Mouse (Mus musculus) liver, embryonic 12.5 days (tissue): Measurements from ENCODE around the gene App. TPM values are rescaled to one million over a fixed set of nuclear protein-coding genes. Genes with fewer than 3 reads are reported as not detected.

Source experiments
- ATAC-seq: fragments of 200-750 bp; cut with Nextera tagmentation; 2 replicates; pipeline ENCODE4 v1.8.0; 2017; ENCODE audit warnings: moderate number of reproducible peaks, mild to moderate bottlenecking, moderate library complexity
- H3K27ac ChIP-seq: fragments of 300-500 bp; sonication (generic); 2 replicates; pipeline ENCODE4 v1.5.1; 2016; ENCODE audit warnings: mild to moderate bottlenecking
- H3K27me3 ChIP-seq: fragments of 300-500 bp; sonication (generic); replicated peaks from 2 replicates; pipeline ENCODE4 v1.6.1; 2016; ENCODE audit warnings: mild to moderate bottlenecking, moderate library complexity
- H3K36me3 ChIP-seq: fragments of 300-500 bp; sonication (generic); 2 replicates; pipeline ENCODE4 v1.6.1; 2016; ENCODE audit warnings: mild to moderate bottlenecking, moderate library complexity
- H3K4me1 ChIP-seq: fragments of 300-500 bp; sonication (generic); 2 replicates; pipeline ENCODE4 v1.6.1; 2016
- H3K4me2 ChIP-seq: fragments of 300-500 bp; sonication (generic); 2 replicates; pipeline ENCODE4 v1.6.1; 2016; ENCODE audit warnings: mild to moderate bottlenecking, moderate library complexity
- H3K4me3 ChIP-seq: fragments of 300-500 bp; sonication (generic); 2 replicates; pipeline ENCODE4 v1.5.1; 2016; ENCODE audit warnings: mild to moderate bottlenecking, moderate library complexity
- H3K9ac ChIP-seq: fragments of 300-500 bp; sonication (generic); 2 replicates; pipeline ENCODE4 v1.6.1; 2016; ENCODE audit warnings: mild to moderate bottlenecking, moderate library complexity
- H3K9me3 ChIP-seq: fragments of 300-500 bp; sonication (generic); replicated peaks from 2 replicates; pipeline ENCODE4 v1.6.1; 2016; ENCODE audit warnings: mild to moderate bottlenecking, moderate library complexity
- WGBS: fragments of 180-500 bp; shearing (Covaris S2); methylation state at CpG from one replicate; pipeline ENCODE4 v1.1.7; 2016; ENCODE audit not compliant: insufficient replicate concordance; 5-methylcytosine and 5-hydroxymethylcytosine counted together
- polyA plus RNA-seq: library from polyadenylated mRNA; unstranded; fragments of >200 nt; fragmentation: Nextera tagmentation; extraction: Ambion mirVana; gene quantifications from 2 replicates; pipeline ENCODE4 v1.2.1, GENCODE M21; 2016

Gene App
- polyA plus RNA-seq, 1 experiment from 2014 or later = 26.1 TPM

- 0 out of 2 replicates have a peak, but pooled peaks cover 6% of the 10 kb centered on the region for H3K36me3 ChIP-seq
- 73% methylated on average over 9 of the region's 9 CpGs for WGBS
- ATAC-seq = no peak
- H3K4me2 ChIP-seq = no peak overlapping the region
- no peaks in the 10 kb centered on the region for H3K4me1 ChIP-seq
- H3K27me3 ChIP-seq = no peaks in the 10 kb centered on the region
- no peaks in the 10 kb centered on the region for H3K9me3 ChIP-seq
- no peak overlapping the region for H3K4me3 ChIP-seq
- H3K9ac ChIP-seq = no peak overlapping the region
- H3K27ac ChIP-seq = no peak overlapping the region
Observed at GRCm38 (mm10) chr16:85008866-85009645, 164.5 kb downstream of the App start.

GRCm38 (mm10) chr16:85001939-85002556 is 171.5 kb downstream of the App start:
- no peak for ATAC-seq
- no peaks in the 10 kb centered on the region for H3K4me1 ChIP-seq

GRCm38 (mm10) chr16:85000304-85000703 is 173.3 kb downstream of the App start:
- 69% methylated on average over 7 of the region's 7 CpGs for WGBS
- ATAC-seq = no peak
- Histone ChIP-seq H3K9me3 (no peaks in the 10 kb centered on the region), H3K27ac (no peak overlapping the region), H3K36me3 (0 out of 2 replicates have a peak, but pooled peaks cover 5% of the 10 kb centered on the region), H3K9ac (no peak overlapping the region), H3K27me3 (no peaks in the 10 kb centered on the region), H3K4me2 (no peak overlapping the region), H3K4me3 (no peak overlapping the region), H3K4me1 (no peaks in the 10 kb centered on the region)

More at GRCm38 (mm10) chr16:85001939-85002556, 171.5 kb downstream of the App start:
- Histone ChIP-seq H3K27me3 (no peaks in the 10 kb centered on the region), H3K4me2 (no peak overlapping the region), H3K27ac (no peak overlapping the region), H3K9me3 (no peaks in the 10 kb centered on the region), H3K4me3 (no peak overlapping the region), H3K36me3 (0 out of 2 replicates have a peak, but pooled peaks cover 5% of the 10 kb centered on the region), H3K9ac (no peak overlapping the region)
- 75% methylated on average over 5 of the region's 5 CpGs for whole genome bisulfite sequencing

GRCm38 (mm10) chr16:84997551-84997950 is 176.0 kb downstream of the App start:
- no peak overlapping the region for H3K4me3 ChIP-seq
- ATAC-seq = no peak
- no peaks in the 10 kb centered on the region for H3K4me1 ChIP-seq
- H3K4me2 ChIP-seq = no peak overlapping the region
- no peak overlapping the region for H3K9ac ChIP-seq
- H3K27ac ChIP-seq = no peak overlapping the region
- no peaks in the 10 kb centered on the region for H3K27me3 ChIP-seq
- H3K36me3 ChIP-seq = 0 out of 2 replicates have a peak, but pooled peaks cover 2% of the 10 kb centered on the region
- H3K9me3 ChIP-seq = no peaks in the 10 kb centered on the region
- WGBS = 64% methylated on average over 3 of the region's 3 CpGs

GRCm38 (mm10) chr16:84995441-84995867 is 178.1 kb downstream of the App start:
- no peak for ATAC-seq
- WGBS = 66% methylated on average over 6 of the region's 6 CpGs
- Histone ChIP-seq H3K27me3 (no peaks in the 10 kb centered on the region), H3K4me2 (no peak overlapping the region), H3K27ac (no peak overlapping the region), H3K36me3 (no peaks in the 10 kb centered on the region), H3K4me3 (no peak overlapping the region), H3K9me3 (no peaks in the 10 kb centered on the region), H3K4me1 (no peaks in the 10 kb centered on the region), H3K9ac (no peak overlapping the region)

- Histone ChIP-seq H3K4me1 (no peaks in the 10 kb centered on the region), H3K36me3 (no peaks in the 10 kb centered on the region), H3K4me2 (no peak overlapping the region), H3K9ac (no peak overlapping the region), H3K4me3 (no peak overlapping the region), H3K27ac (no peak overlapping the region), H3K9me3 (no peaks in the 10 kb centered on the region), H3K27me3 (no peaks in the 10 kb centered on the region)
- 66% methylated on average over 7 of the region's 7 CpGs for WGBS
- ATAC-seq = no peak
Observed at GRCm38 (mm10) chr16:84992888-84993287, 180.7 kb downstream of the App start.

GRCm38 (mm10) chr16:84991011-84991410 is 182.6 kb downstream of the App start:
- ATAC-seq = no peak
- WGBS = 63% methylated on average over 4 of the region's 4 CpGs
- H3K9ac ChIP-seq = no peak overlapping the region

GRCm38 (mm10) chr16:84989938-84990337 is 183.6 kb downstream of the App start:
- H3K27ac ChIP-seq = no peak overlapping the region

More at GRCm38 (mm10) chr16:84991011-84991410, 182.6 kb downstream of the App start:
- H3K36me3 ChIP-seq = peaks cover 3% of the 10 kb centered on the region; the same call in 1 of the 2 replicates
- H3K9me3 ChIP-seq = no peaks in the 10 kb centered on the region
- no peak overlapping the region for H3K4me2 ChIP-seq
- H3K4me1 ChIP-seq = no peaks in the 10 kb centered on the region
- no peak overlapping the region for H3K27ac ChIP-seq
- H3K4me3 ChIP-seq = no peak overlapping the region
- no peaks in the 10 kb centered on the region for H3K27me3 ChIP-seq

GRCm38 (mm10) chr16:84989476-84989875 is 184.1 kb downstream of the App start:
- H3K27ac ChIP-seq = no peak overlapping the region
- no peaks in the 10 kb centered on the region for H3K4me1 ChIP-seq
- ATAC-seq = no peak
- H3K4me3 ChIP-seq = no peak overlapping the region
- peaks cover 3% of the 10 kb centered on the region; the same call in 1 of the 2 replicates for H3K36me3 ChIP-seq
- no peaks in the 10 kb centered on the region for H3K9me3 ChIP-seq
- 79% methylated on average over 10 of the region's 10 CpGs for WGBS
- no peak overlapping the region for H3K4me2 ChIP-seq
- H3K9ac ChIP-seq = no peak overlapping the region
- H3K27me3 ChIP-seq = no peaks in the 10 kb centered on the region

More at GRCm38 (mm10) chr16:84989938-84990337, 183.6 kb downstream of the App start:
- Histone ChIP-seq H3K27me3 (no peaks in the 10 kb centered on the region), H3K36me3 (peaks cover 3% of the 10 kb centered on the region; the same call in 1 of the 2 replicates), H3K9me3 (no peaks in the 10 kb centered on the region), H3K4me1 (no peaks in the 10 kb centered on the region), H3K4me2 (no peak overlapping the region), H3K4me3 (no peak overlapping the region), H3K9ac (no peak overlapping the region)
- 51% methylated on average over 6 of the region's 6 CpGs for WGBS
- no peak for ATAC-seq

- ATAC-seq = no peak
Observed at GRCm38 (mm10) chr16:84987724-84988287, 185.8 kb downstream of the App start.

GRCm38 (mm10) chr16:84986016-84986631 is 187.4 kb downstream of the App start:
- no peaks in the 10 kb centered on the region for H3K4me1 ChIP-seq
- no peaks in the 10 kb centered on the region for H3K9me3 ChIP-seq
- ATAC-seq = no peak
- H3K4me3 ChIP-seq = no peak overlapping the region
- H3K9ac ChIP-seq = no peak overlapping the region
- H3K4me2 ChIP-seq = no peak overlapping the region
- H3K27ac ChIP-seq = no peak overlapping the region
- peaks cover 3% of the 10 kb centered on the region; the same call in 1 of the 2 replicates for H3K36me3 ChIP-seq
- WGBS = 72% methylated on average over 11 of the region's 11 CpGs
- H3K27me3 ChIP-seq = no peaks in the 10 kb centered on the region

More at GRCm38 (mm10) chr16:84987724-84988287, 185.8 kb downstream of the App start:
- no peaks in the 10 kb centered on the region for H3K27me3 ChIP-seq
- 73% methylated on average over 8 of the region's 8 CpGs for whole genome bisulfite sequencing
- H3K9me3 ChIP-seq = no peaks in the 10 kb centered on the region
- no peaks in the 10 kb centered on the region for H3K4me1 ChIP-seq
- no peak overlapping the region for H3K4me2 ChIP-seq
- H3K27ac ChIP-seq = no peak overlapping the region
- no peak overlapping the region for H3K4me3 ChIP-seq
- H3K9ac ChIP-seq = no peak overlapping the region
- peaks cover 3% of the 10 kb centered on the region; the same call in 1 of the 2 replicates for H3K36me3 ChIP-seq
